Mouse (Mus musculus) intestine, embryonic 14.5 days (tissue): ENCODE results near the gene Tssk6. TPM values are rescaled to one million over a fixed set of nuclear protein-coding genes. Genes with fewer than 3 reads are reported as not detected.

Experiments
- ATAC-seq: fragments of 200-750 bp; cut with Nextera tagmentation; replicated peaks from 2 replicates; pipeline ENCODE4 v1.8.0; 2017; ENCODE audit warnings: low read depth, moderate number of reproducible peaks, moderate TSS enrichment, moderate library complexity; ENCODE audit not compliant: low FRiP score, low TSS enrichment
- DNase-seq: peaks from one replicate; pipeline ENCODE4 v3.0.0-alpha.2; 2018; ENCODE audit warnings: low spot score
- H3K27ac ChIP-seq: fragments of 300-500 bp; sonication (generic); 2 replicates; pipeline ENCODE4 v1.5.1; 2014; ENCODE audit warnings: low read depth, mild to moderate bottlenecking, control low read depth
- H3K27me3 ChIP-seq: fragments of 300-500 bp; sonication (generic); replicated peaks from 2 replicates; pipeline ENCODE4 v1.6.1; 2014; ENCODE audit warnings: low read length, control low read depth; ENCODE audit not compliant: control insufficient read depth, insufficient read depth
- H3K36me3 ChIP-seq: fragments of 300-500 bp; sonication (generic); 2 replicates; pipeline ENCODE4 v1.6.1; 2014; ENCODE audit warnings: low read length, control low read depth; ENCODE audit not compliant: control insufficient read depth, insufficient read depth
- H3K4me1 ChIP-seq: fragments of 300-500 bp; sonication (generic); replicated peaks from 2 replicates; pipeline ENCODE4 v1.6.1; 2014; ENCODE audit warnings: low read length, control low read depth, mixed read lengths; ENCODE audit not compliant: control insufficient read depth, insufficient read depth
- H3K4me2 ChIP-seq: fragments of 300-500 bp; sonication (generic); 2 replicates; pipeline ENCODE4 v1.6.1; 2014; ENCODE audit warnings: low read length
- H3K4me3 ChIP-seq: fragments of 300-500 bp; sonication (generic); 2 replicates; pipeline ENCODE4 v1.5.1; 2014; ENCODE audit warnings: low read depth, low read length, control low read depth, mixed read lengths
- H3K9ac ChIP-seq: fragments of 300-500 bp; sonication (generic); 2 replicates; pipeline ENCODE4 v1.6.1; 2014; ENCODE audit warnings: mild to moderate bottlenecking, low read length
- H3K9me3 ChIP-seq: fragments of 300-500 bp; sonication (generic); 2 replicates; pipeline ENCODE4 v1.6.1; 2016; ENCODE audit warnings: low read length, control low read depth; ENCODE audit not compliant: control insufficient read depth
- WGBS: fragments of 180-500 bp; shearing (Covaris S2); extraction: QIAGEN DNeasy Blood & Tissue Kit; methylation state at CpG from one replicate; pipeline ENCODE4 v1.1.7; 2014; 5-methylcytosine and 5-hydroxymethylcytosine counted together
- polyA plus RNA-seq: library from polyadenylated mRNA; unstranded; fragments of >200 nt; fragmentation: Nextera tagmentation; extraction: Ambion mirVana; gene quantifications from 2 replicates; pipeline ENCODE4 v1.2.1, GENCODE M21; 2014

The Tssk6 gene
- polyA plus RNA-seq, result 3.3 and 4.0 TPM in 2 replicates

DNA sequence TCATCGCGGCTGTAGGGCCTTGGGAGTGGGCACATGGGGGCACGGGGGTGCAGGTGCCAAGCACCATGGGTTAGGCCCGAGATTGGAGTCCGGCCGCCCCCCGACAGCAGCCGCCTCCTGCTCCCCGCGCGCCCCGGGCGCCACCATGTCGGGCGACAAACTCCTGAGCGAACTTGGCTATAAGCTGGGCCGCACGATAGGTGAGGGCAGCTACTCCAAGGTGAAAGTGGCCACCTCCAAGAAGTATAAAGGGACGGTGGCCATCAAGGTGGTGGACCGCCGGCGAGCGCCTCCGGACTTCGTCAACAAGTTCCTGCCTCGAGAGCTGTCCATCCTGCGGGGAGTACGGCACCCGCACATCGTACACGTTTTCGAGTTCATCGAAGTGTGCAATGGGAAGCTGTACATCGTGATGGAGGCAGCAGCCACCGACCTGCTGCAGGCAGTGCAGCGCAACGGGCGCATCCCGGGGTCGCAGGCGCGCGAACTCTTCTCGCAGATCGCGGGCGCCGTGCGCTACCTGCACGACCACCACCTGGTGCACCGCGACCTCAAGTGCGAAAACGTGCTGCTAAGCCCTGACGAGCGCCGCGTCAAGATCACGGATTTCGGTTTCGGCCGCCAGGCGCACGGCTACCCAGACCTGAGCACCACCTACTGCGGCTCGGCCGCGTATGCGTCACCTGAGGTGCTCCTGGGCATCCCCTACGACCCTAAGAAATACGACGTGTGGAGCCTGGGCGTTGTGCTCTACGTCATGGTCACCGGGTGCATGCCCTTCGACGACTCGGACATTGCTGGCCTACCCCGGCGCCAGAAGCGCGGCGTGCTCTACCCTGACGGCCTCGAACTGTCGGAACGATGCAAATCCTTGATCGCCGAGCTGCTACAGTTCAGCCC is at the start of gene Tssk6, which contains the start of the genes Ndufa13 and Yjefn3:
Gene Tssk6 (plus strand): TSS at position 22 of the 900 bp plus-strand sequence.
Gene Ndufa13 (minus strand): TSS at position 396 of the 900 bp plus-strand sequence.
Gene Yjefn3 (minus strand): TSS at position 550 of the 900 bp plus-strand sequence.
- Histone ChIP-seq H3K27ac (peak within 1 kb of the TSS; percentile 87), H3K4me2 (peak within 1 kb of the TSS; percentile 97), H3K27me3 (no peaks in the 10 kb centered on the region), H3K4me3 (peak within 1 kb of the TSS; percentile 64), H3K9me3 (no peaks in the 10 kb centered on the region), H3K4me1 (peaks cover 22% of the 10 kb centered on the region; the same call in 1 of the 2 replicates), H3K9ac (peak within 1 kb of the TSS; percentile 66), H3K36me3 (peaks cover 13% of the 10 kb centered on the region)
- ATAC-seq (peak; percentile 29), DNase-seq (no peak)
- WGBS, result 5% methylated on average over 89 of the region's 89 CpGs

DNA sequence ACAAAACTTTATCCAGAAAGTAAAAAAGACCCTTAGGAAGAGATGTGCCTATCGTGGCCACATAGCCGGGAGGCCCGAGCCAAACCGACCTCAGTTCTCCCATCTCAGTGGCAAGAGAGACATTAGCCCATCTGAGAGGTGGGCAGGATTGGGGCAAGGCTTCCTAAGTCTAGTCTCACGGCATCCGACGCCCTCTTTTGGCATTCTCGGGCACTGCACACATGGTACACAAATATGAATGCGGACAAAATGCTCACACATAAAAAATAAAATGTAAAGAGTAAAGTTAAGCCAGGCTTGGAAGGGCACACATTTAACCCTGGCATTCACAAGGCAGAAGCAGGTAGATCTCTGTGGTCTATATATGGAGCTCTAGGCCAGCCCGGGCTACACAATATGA is 48.1 kb upstream of the Tssk6 start:
- H3K27me3 ChIP-seq, result no peaks in the 10 kb centered on the region
- no peak overlapping the region for H3K9ac ChIP-seq
- 91% methylated on average over 10 of the region's 10 CpGs for WGBS
- no peak overlapping the region for H3K4me3 ChIP-seq
- DNase-seq, result no peak
- no peaks in the 10 kb centered on the region for H3K4me1 ChIP-seq
- H3K27ac ChIP-seq, result no peak overlapping the region
- H3K9me3 ChIP-seq, result no peaks in the 10 kb centered on the region
- no peak for ATAC-seq
- H3K36me3 ChIP-seq, result no peaks in the 10 kb centered on the region
- H3K4me2 ChIP-seq, result no peak overlapping the region

DNA sequence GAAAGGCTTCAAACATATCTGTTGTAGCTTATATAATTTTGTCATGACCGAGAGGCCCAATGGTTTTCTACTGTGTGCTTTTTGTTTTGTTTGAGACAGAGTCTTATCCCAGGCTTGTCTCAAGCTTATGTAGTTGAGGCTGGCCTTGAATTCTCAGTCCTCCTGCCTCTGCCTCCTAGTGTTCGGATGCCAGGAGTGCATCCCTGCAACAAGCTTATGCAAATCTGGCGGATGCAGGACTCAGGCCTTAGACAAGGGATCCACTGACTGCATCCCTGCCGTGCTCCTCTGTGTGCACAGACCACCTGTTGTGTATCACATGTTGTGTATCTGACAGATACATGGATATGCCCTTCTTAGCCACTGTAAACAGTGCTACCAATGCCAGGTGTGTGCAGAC is 41.2 kb upstream of the Tssk6 start:
- H3K36me3 ChIP-seq, result no peaks in the 10 kb centered on the region
- ATAC-seq (no peak), DNase-seq (no peak)
- no peaks in the 10 kb centered on the region for H3K4me1 ChIP-seq
- H3K27ac ChIP-seq, result no peak overlapping the region
- WGBS, result 58% methylated on average over 4 of the region's 4 CpGs
- H3K27me3 ChIP-seq, result no peaks in the 10 kb centered on the region
- H3K9ac ChIP-seq, result no peak overlapping the region
- H3K9me3 ChIP-seq, result no peaks in the 10 kb centered on the region
- H3K4me2 ChIP-seq, result no peak overlapping the region
- H3K4me3 ChIP-seq, result no peak overlapping the region

DNA sequence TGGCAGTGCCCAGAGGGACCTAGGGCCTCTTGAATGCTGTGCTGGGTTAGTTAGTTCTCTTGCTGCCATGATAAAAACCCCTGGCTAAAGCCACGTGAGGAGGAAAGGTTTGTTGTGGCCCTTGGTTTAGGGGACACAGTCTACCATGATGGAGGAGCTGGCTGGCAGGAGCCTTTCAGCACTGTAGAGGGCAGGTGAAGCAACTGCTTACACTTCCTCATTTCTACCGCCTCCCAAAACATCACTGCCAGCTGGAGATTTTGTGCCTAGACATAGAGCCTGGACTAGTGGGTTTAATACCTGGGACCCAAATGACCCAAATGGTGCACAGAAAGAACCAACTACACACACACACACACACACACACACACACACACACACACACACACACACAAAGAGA is 40.7 kb upstream of the Tssk6 start:
- Histone ChIP-seq H3K27ac (no peak overlapping the region), H3K9ac (no peak overlapping the region), H3K4me3 (no peak overlapping the region), H3K27me3 (no peaks in the 10 kb centered on the region), H3K9me3 (no peaks in the 10 kb centered on the region), H3K4me1 (no peaks in the 10 kb centered on the region), H3K4me2 (no peak overlapping the region), H3K36me3 (no peaks in the 10 kb centered on the region)
- WGBS, result 69% methylated on average over 2 of the region's 2 CpGs
- ATAC-seq (no peak), DNase-seq (no peak)

DNA sequence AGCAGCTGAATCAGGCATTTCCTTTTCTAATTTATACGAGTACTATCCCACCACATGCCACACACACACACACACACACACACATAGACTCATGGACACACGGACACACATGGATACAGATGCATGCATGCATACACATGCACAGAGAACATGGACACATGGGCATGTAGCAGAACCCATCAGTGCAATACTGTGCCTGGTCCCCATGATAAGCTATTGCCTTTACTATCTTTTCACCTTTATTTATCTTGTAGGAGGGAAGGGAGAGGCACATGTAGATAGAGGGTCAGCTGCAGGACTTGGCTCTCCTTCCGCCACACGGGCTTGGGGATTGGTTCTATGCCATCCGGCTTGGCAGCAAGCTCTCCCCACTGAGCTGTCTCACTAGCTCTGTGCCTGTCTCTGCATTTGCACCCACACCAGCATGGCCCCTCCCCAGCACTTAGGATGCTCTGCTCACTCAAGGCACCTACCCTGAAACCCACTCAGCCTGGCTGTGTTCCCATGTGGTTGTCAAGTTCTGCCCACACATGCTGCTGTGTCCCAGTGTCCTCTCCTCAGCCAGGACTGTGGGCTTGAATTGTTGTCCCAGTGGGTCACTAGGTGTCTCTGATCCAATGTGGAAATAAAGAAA is 38.5 kb upstream of the Tssk6 start:
- H3K27me3 ChIP-seq, result no peaks in the 10 kb centered on the region
- H3K4me1 ChIP-seq, result no peaks in the 10 kb centered on the region
- no peak overlapping the region for H3K9ac ChIP-seq
- no peaks in the 10 kb centered on the region for H3K36me3 ChIP-seq
- DNase-seq (no peak), ATAC-seq (no peak)
- no peak overlapping the region for H3K4me2 ChIP-seq
- no peak overlapping the region for H3K27ac ChIP-seq
- H3K4me3 ChIP-seq, result no peak overlapping the region
- H3K9me3 ChIP-seq, result no peaks in the 10 kb centered on the region
- 92% methylated on average over 5 of the region's 5 CpGs for WGBS

DNA sequence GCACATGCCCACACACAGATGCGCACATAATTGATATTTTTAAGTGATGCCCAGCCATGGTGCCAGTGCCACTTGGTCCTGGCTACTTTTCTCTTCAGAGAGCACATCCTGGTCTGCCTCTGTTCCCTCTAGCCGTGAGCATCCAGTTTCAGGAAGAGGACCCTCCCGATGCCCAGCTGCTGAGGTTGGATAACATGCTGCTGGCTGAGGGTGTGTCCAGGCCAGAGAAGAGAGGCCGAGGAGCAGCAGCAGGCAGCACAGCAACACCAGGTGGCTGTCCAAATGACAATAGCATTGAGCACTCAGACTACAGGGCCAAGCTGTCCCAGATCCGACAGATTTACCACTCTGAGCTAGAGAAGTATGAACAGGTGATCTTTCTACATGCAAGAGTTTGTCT is 37.8 kb upstream of the Tssk6 start:
- no peak overlapping the region for H3K9ac ChIP-seq
- H3K27ac ChIP-seq, result no peak overlapping the region
- no peaks in the 10 kb centered on the region for H3K36me3 ChIP-seq
- WGBS, result 79% methylated on average over 5 of the region's 5 CpGs
- DNase-seq, result no peak
- no peak overlapping the region for H3K4me3 ChIP-seq
- H3K4me1 ChIP-seq, result no peaks in the 10 kb centered on the region
- no peaks in the 10 kb centered on the region for H3K9me3 ChIP-seq
- no peak for ATAC-seq
- H3K27me3 ChIP-seq, result no peaks in the 10 kb centered on the region
- H3K4me2 ChIP-seq, result no peak overlapping the region

DNA sequence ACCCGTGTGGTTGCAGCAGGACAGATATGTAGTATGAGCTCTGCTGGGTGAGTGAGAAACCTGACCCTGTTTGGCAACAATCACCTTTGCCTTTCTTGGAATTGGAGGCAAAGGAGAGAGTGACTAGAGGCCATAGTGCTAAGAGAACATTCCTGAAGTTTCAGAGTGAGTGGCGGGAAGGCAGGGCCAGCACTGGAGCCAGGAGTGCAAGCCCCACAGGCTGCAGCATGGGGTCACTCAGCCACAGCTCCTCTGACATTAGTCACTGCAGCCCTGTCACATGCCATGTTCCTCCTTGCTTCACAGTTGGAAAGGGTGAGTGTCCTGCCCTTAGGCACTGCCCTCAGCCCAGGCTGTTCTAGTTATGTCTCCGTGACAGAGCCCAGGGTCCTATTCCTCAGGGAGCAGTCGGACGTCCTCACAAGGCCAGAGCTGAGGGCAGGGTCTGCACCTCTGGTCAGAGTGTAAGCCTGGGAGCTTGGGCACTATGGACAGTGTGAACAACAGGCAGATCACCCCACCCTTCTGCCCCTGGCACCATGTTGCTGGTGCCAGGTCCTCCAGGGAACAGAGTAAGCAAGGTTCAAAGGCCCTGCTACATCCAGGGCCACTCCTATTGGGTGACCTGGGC is 34.2 kb upstream of the Tssk6 start:
- ATAC-seq (no peak), DNase-seq (no peak)
- no peak overlapping the region for H3K4me3 ChIP-seq
- H3K27me3 ChIP-seq, result no peaks in the 10 kb centered on the region
- H3K4me2 ChIP-seq, result no peak overlapping the region
- no peaks in the 10 kb centered on the region for H3K36me3 ChIP-seq
- H3K27ac ChIP-seq, result no peak overlapping the region
- H3K9me3 ChIP-seq, result no peaks in the 10 kb centered on the region
- WGBS, result 68% methylated on average over 5 of the region's 5 CpGs
- no peaks in the 10 kb centered on the region for H3K4me1 ChIP-seq
- no peak overlapping the region for H3K9ac ChIP-seq

DNA sequence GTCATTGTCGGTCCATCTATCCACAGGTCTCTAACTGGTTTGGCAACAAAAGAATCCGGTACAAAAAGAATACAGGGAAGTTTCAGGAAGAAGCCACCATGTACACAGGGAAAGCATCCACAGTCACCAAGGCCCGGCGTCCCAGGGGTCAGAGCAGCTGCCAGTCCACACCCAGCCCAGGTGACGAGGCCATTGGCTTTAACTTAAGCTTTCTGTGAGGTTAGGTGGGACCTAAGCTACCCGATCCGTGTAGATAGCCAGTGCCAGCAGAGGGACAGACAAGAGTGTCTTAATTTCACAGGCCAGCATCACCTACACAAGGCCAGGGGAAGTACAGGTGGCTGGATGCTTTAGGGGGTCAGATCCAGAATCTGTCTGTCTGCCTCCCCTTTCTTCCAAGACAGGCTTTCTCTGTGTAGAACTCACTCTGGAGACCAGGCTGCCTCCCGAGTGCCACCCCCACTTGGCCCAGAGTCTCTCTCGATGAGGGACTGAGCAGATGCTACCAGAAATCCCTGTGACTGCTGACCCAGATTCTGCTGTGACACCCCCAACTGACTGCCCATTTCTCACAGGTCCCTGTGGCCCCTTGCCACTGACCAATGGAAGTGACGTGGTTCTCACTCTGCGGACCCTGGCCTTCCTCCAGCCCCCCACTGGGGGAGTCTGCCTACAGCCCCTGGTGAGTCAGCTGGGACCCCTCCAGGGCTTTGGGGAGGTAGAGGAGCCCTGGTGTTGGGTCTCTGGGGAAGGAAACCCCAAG is 31.8 kb upstream of the Tssk6 start:
- H3K9me3 ChIP-seq, result no peaks in the 10 kb centered on the region
- no peak overlapping the region for H3K4me3 ChIP-seq
- ATAC-seq (no peak), DNase-seq (no peak)
- H3K27ac ChIP-seq, result no peak overlapping the region
- H3K4me1 ChIP-seq, result no peaks in the 10 kb centered on the region
- no peaks in the 10 kb centered on the region for H3K36me3 ChIP-seq
- H3K9ac ChIP-seq, result no peak overlapping the region
- WGBS, result 85% methylated on average over 11 of the region's 11 CpGs
- H3K4me2 ChIP-seq, result no peak overlapping the region
- H3K27me3 ChIP-seq, result no peaks in the 10 kb centered on the region
